13 mouse cellular contexts compared by ENCODE assay signal in the genomic region with DNA sequence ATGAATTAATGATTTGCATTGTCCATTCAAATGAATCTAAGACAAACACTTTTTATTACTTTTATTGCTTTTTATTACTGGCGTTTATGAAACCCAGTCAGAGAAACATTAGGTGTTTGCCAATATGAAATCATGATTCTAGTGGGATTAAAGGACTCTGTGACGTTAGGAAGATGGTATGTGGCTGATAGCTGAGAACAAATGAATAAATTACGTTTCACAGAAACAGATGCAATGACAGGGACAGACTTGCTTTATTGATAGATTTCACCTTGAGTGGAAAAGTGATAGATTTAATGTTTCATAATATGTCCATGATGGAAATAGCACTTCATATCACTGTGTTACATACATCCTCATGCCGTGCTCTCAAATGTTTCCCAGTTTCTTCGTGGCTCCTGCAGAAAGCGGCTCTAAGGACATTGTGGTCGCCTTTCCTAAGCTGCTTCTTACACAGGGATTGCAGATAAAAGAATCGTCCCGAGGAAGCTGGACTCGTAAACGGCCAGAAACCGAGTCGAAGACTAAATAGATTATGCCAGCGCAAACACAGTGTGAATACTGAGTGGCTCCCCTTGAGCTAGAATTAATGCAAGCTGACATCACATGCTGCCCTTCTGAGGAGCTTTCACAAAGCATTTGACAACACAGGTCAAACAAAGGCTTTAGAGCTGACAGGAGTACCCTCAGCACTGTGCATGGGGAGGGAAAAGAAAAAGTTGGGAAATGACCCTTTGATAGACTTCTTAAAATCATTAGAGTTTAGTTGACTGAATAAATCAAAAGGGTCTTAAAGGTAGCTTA. TPM values are rescaled to one million over a fixed set of nuclear protein-coding genes. Genes with fewer than 3 reads are reported as not detected.
A peak's percentile ranks its signal among the peaks of the same experiment; 100 is the strongest.
DNase-seq lines count a peak whose midpoint lies in the region; ATAC-seq lines count a peak whose summit lies in the region.
"Had no signal": no experiment of that assay in that cellular context is flagged by ENCODE, and none has a peak within 500 bp of the region (broad histone marks: within the 10 kb centered on the region; RNA-seq: fewer than 3 reads in every experiment).

No protein-coding gene starts in this region.

- H3K9me3 ChIP-seq in forebrain, embryonic 11.5 days (ENCODE audit: control insufficient read depth, low read length): no peaks in the 10 kb centered on the region
- H3K9me3 ChIP-seq in hindbrain, embryonic 14.5 days (ENCODE audit: control insufficient read depth, low read length): no peaks in the 10 kb centered on the region
- H3K9me3 ChIP-seq in midbrain, embryonic 16.5 days (replicated peaks; ENCODE audit: control insufficient read depth, low read length, poor library complexity, severe bottlenecking): no peaks in the 10 kb centered on the region
- H3K9me3 ChIP-seq: embryonic facial prominence, embryonic 15.5 days; limb, embryonic 10.5 days had no signal

- no peaks in the 10 kb centered on the region; the same call in 1 of the 2 replicates for H3K4me1 ChIP-seq in forebrain, embryonic 11.5 days (replicated peaks; ENCODE audit: control insufficient read depth, insufficient read depth, low read length)
- peaks cover 7% of the 10 kb centered on the region; the same call in 1 of the 2 replicates for H3K4me1 ChIP-seq in hindbrain, embryonic 14.5 days (replicated peaks; ENCODE audit: control insufficient read depth, insufficient read depth, low read length)
- H3K4me1 ChIP-seq in midbrain, embryonic 16.5 days (ENCODE audit: control insufficient read depth, insufficient read depth, low read length): peaks cover 8% of the 10 kb centered on the region
- H3K4me1 ChIP-seq: embryonic facial prominence, embryonic 15.5 days; limb, embryonic 10.5 days had no signal

- no peaks in the 10 kb centered on the region for H3K27me3 ChIP-seq in forebrain, embryonic 11.5 days (ENCODE audit: control insufficient read depth, insufficient read depth, low read length)
- H3K27me3 ChIP-seq in hindbrain, embryonic 14.5 days (ENCODE audit: control insufficient read depth, insufficient read depth, low read length): no peaks in the 10 kb centered on the region
- H3K27me3 ChIP-seq in midbrain, embryonic 16.5 days (ENCODE audit: control insufficient read depth, insufficient read depth, low read depth, low read length): no peaks in the 10 kb centered on the region
- H3K27me3 ChIP-seq: embryonic facial prominence, embryonic 15.5 days had no signal

- no peak overlapping the region for H3K4me2 ChIP-seq in forebrain, embryonic 11.5 days (ENCODE audit: low read depth, low read length, severe bottlenecking)
- H3K4me2 ChIP-seq in hindbrain, embryonic 14.5 days (replicated peaks): peak overlapping the region; percentile 23; the same call in 1 of the 2 replicates
- H3K4me2 ChIP-seq in midbrain, embryonic 16.5 days (ENCODE audit: low read length): peak overlapping the region; percentile 44
- H3K4me2 ChIP-seq: embryonic facial prominence, embryonic 15.5 days had no signal

- H3K27ac ChIP-seq in forebrain, embryonic 11.5 days (ENCODE audit: low read depth, low read length): no peak overlapping the region; the same call in 1 of the 2 replicates
- H3K27ac ChIP-seq in hindbrain, embryonic 14.5 days: peak overlapping the region; percentile 76
- peak overlapping the region; percentile 77 for H3K27ac ChIP-seq in midbrain, embryonic 16.5 days (ENCODE audit: low read length)
- H3K27ac ChIP-seq: embryonic facial prominence, embryonic 15.5 days; limb, embryonic 10.5 days; liver, embryonic 14.5 days; macrophage had no signal

- H3K36me3 ChIP-seq in forebrain, embryonic 11.5 days (ENCODE audit: control insufficient read depth, insufficient read depth, low read length): no peaks in the 10 kb centered on the region
- no peaks in the 10 kb centered on the region for H3K36me3 ChIP-seq in hindbrain, embryonic 14.5 days (replicated peaks; ENCODE audit: control insufficient read depth, insufficient read depth)
- H3K36me3 ChIP-seq in midbrain, embryonic 16.5 days (ENCODE audit: control insufficient read depth, insufficient read depth, low read length): no peaks in the 10 kb centered on the region
- H3K36me3 ChIP-seq: embryonic facial prominence, embryonic 15.5 days; limb, embryonic 10.5 days had no signal

- WGBS in forebrain, embryonic 11.5 days: 35% methylated on average over 14 of the region's 14 CpGs
- WGBS in hindbrain, embryonic 14.5 days: 24% methylated on average over 14 of the region's 14 CpGs
- WGBS in midbrain, embryonic 16.5 days: 10% methylated on average over 14 of the region's 14 CpGs

- peak; percentile 95 for ATAC-seq in forebrain, embryonic 11.5 days (replicated peaks; ENCODE audit: low FRiP score)
- ATAC-seq in hindbrain, embryonic 14.5 days (ENCODE audit: low FRiP score): peak; percentile 79; the same call in 1 of the 2 replicates
- peak; percentile 88 for ATAC-seq in midbrain, embryonic 16.5 days
- no peak for ATAC-seq in frontal cortex, adult (ENCODE audit: low TSS enrichment)

- DNase-seq in brain, adult 2 months (ENCODE audit: low read depth, low spot score): peak; percentile 14
- DNase-seq in forebrain, embryonic 11.5 days (ENCODE audit: low spot score): no peak
- peak; percentile 50 for DNase-seq in hindbrain, embryonic 14.5 days (ENCODE audit: low spot score)
- no peak for DNase-seq in lung, postnatal 36 days
- DNase-seq in thymus, postnatal 25 days: no peak
- DNase-seq: cerebellum, adult 8-10 months; thymus, adult 18-20 months had no signal

- H3K4me3 ChIP-seq in forebrain, embryonic 11.5 days (ENCODE audit: low read depth, low read length): no peak overlapping the region
- no peak overlapping the region for H3K4me3 ChIP-seq in hindbrain, embryonic 14.5 days (replicated peaks; ENCODE audit: low read length)
- peak overlapping the region; percentile 7; the same call in 1 of the 2 replicates for H3K4me3 ChIP-seq in midbrain, embryonic 16.5 days (ENCODE audit: low read depth, low read length)
- H3K4me3 ChIP-seq: embryonic facial prominence, embryonic 15.5 days; limb, embryonic 10.5 days had no signal

- peak overlapping the region; percentile 21; the same call in 1 of the 2 replicates for H3K9ac ChIP-seq in forebrain, embryonic 11.5 days (ENCODE audit: low read length)
- no peak overlapping the region for H3K9ac ChIP-seq in hindbrain, embryonic 14.5 days
- H3K9ac ChIP-seq in midbrain, embryonic 16.5 days (ENCODE audit: low read depth, low read length): peak overlapping the region; percentile 34; the same call in 1 of the 2 replicates
- H3K9ac ChIP-seq: embryonic facial prominence, embryonic 15.5 days; liver, embryonic 14.5 days had no signal

RNA-seq across cellular contexts. Expression of a gene that starts 18.6 kb away (rescaled TPM):
- 6.8 and 8.3 TPM in 2 replicates for polyA plus RNA-seq in forebrain, embryonic 11.5 days (2014; fragmentation: Nextera tagmentation; extraction: Ambion mirVana)
- polyA plus RNA-seq in hindbrain, embryonic 14.5 days (2014; fragmentation: Nextera tagmentation; extraction: Ambion mirVana): 10.9 and 12.1 TPM in 2 replicates
- polyA plus RNA-seq in midbrain, embryonic 16.5 days (2015; fragmentation: Nextera tagmentation; extraction: Ambion mirVana): 10.5 and 11.8 TPM in 2 replicates

Comparison
In these comparisons a context has a peak if more than half of its experiments do, and no peak if none do; other contexts are left out.
1. DNase-seq: peak in brain, adult 2 months (single experiment) and hindbrain, embryonic 14.5 days (single experiment); none in forebrain, embryonic 11.5 days (single experiment), lung, postnatal 36 days (single experiment) and thymus, postnatal 25 days (single experiment).